Mouse (Mus musculus) spleen, postnatal 4 days (tissue): Measurements from ENCODE around the gene Ror2.

Experiments used
- DNase-seq, 2 experiments: peaks; one replicate each; pipeline ENCODE4 v3.0.0; 2022; ENCODE audit warnings: low spot score in 2 of 2

Gene Ror2

DNA sequence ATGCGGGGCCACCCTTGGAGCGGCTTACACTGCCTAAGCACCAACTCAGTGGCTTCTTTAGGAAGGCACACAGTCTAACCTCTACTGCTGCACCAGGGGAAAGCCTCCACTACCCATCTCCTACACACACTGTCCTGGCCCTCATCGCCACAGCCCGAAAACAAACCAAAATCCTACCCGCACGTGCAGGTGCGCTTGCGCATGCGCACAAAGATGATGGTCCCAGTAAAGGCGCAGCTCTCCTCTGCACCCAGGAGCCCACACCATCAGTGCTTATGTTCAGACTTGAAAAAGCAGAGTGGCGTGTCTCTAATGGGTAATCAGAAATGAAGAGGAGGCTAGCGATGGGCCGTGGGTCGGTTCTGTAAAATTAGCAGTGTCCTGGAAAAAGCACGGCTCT, 91.6 kb downstream of the Ror2 start:
- DNase-seq: no peak

DNA sequence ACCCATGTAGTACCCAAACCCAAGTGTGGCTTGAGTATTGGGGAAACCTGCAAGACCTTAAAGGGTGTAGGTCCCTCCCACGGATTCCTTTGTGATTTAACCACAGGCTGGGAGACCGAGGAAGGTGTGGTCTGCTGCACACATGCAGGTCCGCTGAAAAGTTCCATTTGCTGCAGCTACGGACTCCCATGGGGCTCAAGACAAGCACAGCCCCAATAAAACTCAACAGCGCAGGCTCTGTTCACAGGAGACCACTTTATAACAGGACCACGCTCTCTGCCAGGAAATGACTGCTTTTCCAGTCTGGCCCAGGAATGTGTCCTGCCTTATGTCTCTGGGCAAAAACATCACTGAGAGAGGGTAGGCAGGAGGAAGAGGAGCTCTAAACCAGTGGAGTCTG, 92.2 kb downstream of the Ror2 start:
- no peak for DNase-seq

DNA sequence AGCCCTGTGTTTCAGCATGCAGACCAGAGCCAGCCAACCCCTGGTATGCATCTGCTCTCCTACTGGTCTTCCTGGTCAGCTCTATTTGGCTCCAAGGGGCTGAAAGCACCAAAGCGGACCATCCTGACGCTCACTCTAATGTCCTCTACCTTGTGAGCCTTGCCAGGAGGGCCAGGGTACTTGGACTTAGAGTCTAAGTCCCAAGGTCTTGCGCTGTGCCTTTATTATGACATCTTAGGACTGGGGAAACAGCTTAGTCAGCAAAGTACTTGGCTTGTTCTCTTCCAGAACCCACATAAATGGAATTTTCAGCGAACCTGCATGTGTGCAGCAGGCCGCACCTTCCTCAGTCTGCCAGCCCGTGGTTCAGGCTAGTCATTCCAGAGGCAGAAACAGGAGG, 93.6 kb downstream of the Ror2 start:
- DNase-seq: no peak

DNA sequence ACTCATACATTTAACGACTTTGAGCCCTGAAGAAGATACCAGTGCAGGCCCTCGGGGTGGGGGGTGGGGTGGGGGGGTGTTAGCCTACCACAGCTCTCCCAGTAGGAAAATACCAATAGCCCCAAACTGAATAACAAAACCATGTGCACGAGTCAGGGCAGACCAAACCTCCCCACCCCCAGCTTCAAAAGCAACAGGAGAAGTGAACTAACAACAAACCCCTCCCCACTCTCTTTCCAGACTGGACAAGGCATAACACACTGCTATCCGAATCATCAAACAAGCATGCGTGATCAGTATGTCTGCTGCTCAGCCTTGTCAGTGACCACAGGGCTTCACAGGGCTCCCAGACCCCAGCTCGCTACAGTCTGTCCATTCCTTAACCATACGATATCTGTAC, 94.3 kb downstream of the Ror2 start:
- no peak for DNase-seq

DNA sequence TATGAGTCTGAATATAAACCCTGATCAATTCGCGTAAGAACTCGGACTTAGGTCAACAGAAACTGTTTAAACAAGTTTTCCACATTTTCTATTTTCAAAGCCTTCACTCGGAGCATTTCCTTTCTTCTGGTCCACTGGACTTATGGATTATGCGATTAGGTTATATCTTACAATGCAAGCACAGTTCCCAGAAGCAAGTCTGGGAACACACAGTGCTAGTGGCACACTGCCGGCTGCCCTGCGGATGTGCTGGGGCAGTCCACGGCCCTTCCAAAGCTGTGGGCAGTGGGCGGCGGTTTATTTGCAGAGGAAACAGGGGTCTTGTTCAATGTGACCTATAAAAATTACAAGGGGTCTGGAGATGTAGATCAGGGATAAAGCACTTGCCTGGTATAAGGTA, 97.0 kb downstream of the Ror2 start:
- no peak for DNase-seq

DNA sequence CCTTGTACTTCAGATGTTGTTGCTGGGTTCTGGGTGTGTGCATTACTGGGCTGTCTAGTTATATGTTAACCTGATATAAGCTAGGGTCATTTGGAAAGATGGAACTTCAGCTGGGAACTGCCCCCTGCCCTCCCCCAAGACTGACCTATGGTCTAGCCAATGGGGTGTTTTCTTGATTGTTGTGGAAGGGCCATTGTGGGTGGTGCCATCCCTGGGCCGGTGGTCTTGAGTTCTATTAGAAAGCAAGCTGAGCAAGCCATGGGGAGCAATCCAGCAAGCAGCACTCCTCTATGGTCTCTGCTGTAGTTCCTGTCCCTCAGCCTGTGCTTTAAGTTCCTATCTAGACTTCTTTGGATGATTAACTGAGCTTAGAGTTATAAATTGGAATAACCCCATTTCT, 101.1 kb downstream of the Ror2 start:
- no peak for DNase-seq

DNA sequence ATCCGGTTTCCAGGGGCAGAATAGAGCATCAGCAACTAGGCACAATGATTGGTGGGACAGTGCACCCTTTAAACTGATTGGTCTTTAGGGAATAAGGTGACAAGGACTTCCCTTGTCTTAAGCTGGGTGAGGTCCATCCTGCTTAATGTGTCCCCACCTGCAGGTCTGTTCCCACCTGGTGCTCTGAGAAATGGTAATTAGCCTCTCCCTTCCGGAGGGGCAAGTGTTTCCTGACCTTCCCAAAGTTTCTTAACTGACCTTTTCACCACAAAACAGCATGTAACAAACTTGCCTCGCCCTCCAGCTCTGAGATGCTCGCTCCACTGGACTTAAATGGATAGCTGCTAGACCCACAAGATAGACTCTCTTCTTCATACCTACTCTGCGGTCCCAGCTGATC, 101.8 kb downstream of the Ror2 start:
- no peak for DNase-seq

DNA sequence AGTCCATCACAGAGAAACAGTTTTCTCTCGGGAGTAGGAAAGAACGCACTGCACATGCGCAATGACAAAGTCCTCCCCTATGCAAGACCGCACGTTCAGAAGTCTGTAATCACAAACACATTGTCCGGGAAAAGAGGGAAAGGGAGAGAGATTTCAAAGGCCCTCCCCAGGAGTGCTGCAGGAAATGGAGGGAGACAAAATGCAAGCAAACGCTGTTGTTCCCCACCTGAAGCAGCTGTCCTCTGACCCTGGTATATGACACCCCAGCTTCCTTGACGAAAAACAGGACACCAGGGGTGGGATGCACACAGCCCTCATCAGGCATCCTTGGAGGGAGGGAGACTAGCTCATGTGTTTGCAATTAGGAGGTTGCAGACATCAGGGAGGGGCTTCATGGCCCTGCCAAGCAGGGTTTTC, 102.8 kb downstream of the Ror2 start:
- DNase-seq: no peak

DNA sequence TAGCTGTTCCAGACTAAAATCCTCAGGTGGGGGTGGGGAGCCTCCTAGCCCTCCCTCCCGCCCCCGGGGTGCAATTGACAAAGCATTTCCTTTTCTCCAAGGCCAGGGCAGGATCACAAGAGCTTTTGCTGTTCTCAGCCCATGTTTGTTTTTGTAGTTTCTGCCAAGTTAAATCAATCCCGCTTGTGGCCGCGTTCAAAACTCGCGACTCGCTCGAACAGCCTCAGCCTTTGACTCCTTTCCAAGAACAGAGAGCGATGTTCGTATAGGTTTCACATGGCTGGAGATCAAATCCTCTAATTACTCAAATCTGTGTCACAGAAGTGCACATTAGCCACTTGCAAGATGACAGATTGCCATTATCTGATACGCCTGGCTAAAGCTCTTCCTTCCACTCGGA, 107.3 kb downstream of the Ror2 start:
- DNase-seq: no peak

DNA sequence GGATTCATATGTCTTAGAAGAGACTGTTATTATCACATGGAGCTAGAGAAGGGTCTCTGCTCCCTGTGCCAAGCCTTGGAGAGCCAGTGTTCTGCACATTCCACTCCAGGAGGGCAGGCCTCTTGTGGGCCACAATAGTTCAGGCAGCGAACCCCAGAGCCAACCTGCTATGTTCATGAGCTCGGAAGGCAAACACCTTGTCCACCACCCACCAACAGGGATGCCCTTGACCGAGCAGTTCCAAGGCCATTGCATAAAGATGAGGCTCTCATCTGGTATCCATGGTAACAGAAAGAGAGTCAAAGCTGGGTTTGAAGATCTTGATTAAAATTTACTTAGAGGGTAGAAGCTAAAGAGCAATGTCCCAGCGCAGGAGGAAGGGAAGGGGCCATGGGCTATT, 107.8 kb downstream of the Ror2 start:
- DNase-seq: no peak

DNA sequence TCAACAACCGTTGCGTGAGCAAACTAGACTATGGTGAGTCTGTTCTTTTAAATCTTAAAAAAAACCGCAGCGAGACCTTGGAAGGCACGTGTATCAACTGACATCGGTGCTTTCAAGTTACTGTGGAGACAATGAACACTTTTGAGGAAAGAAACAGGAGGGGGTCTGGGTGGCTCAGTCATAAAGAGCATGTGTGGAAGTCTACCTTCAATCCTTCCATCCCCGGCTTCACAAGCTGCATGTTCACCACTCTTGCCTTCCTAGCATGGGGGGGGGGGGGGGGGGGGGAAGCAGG, 108.6 kb downstream of the Ror2 start:
- DNase-seq: no peak

DNA sequence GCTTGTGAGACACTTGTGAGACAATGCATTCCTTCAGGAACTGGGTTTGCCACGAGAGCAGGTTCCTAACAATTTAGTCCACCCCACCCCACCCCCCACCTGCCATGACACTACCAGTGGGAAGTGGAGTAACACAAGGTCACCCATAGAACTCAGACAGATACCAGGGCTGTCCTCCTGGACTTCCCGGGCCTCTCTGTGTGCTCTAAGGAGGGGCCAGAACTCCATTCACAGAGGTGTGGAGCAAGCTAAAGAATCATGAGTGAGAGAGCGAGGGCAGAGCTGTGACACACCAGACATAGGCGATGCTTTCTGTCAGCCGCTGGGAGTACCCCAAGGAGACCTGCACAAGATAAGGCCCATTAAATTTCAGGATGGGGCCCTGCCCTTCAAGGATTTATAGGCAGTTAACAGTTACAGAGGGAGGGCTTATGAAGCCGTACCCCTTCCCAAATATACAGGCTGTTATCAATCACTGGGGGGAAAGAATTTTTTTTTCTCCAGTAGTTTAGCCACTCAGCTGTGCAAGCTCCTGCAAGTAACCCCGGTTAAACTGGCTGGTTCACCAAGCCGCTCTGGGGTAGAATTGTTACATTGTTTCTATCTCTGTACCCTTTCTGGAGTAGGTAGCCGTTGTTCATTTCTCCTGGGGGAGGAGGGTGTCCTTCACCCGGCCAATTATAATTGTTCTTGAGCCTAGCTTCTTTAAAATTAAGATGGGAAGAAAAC, 109.1 kb downstream of the Ror2 start:
- DNase-seq: no peak

DNA sequence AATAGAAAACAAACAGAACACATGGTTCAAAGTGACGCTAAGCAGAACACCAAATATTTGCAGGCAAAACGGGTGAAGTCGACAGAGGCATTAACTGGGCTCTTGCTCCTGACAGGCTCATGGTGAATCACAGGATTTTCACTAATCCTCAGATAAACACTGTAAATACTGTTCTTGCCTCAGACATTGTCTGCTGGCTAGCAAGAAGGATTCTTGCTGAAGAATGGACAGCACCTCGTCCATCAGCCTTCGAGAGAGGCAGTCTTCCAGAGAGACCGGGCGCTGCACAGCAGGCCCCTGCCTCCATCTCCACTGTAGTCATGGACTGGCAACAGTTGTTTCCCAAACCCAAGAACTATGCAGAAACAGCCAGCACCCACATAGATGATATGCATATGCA, 110.9 kb downstream of the Ror2 start:
- DNase-seq: no peak

DNA sequence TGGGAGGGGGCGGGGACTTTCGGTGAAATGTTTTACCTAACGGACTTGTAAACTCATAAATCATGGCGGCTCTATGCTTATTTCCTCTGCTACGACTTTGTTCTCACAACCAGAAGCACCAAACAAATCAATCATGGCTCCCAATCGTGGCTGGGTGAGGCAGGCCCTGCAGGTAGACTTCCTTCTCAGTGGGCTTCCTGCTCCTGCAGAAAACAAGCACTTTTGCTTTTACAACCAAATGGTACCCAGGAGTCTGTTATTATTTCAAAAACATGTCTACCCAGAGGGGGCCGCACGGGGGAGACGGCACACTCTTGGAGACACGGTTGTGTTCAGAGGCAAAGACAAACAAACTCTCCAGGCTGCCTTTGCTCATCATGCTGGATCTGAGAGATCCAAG, 122.3 kb downstream of the Ror2 start:
- DNase-seq: no peak

DNA sequence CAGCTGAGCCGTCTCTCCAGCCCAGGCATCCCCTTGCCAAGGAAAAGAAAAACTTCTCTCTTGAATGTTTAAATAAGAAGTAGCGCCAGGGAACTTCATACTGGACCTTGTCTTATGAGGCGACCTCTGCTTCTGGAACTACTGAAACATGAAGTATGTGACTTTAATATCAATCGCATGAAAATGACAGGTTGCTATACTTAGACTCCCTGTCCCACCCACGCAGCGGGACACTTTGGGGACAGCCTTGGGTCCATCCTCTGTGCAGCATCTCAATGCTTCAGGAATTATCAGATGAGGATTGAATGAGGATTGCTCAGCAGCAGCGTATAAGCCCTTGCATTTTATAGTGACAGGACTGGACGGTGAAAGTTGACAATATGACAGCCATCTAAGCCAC, 122.9 kb downstream of the Ror2 start:
- DNase-seq: no peak

DNA sequence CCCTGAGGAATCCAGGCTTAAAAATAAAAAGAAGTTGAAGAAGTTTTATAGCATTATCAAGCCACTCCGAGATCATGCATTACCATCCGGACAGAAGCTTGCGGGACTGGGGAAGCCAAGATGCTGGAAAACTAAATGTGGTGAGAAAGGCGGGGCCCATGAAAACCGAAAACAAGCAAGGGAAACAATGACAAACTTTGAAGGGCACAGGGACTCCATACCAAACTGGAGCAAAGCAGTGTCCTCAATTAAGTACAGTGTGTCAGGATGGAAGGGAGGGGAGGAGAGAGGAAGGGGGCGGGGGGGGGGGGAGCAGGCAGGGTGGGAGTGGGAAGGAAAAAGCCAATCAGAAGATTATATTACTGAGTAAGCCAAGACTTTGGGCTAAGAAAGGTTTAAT, 126.4 kb downstream of the Ror2 start:
- no peak for DNase-seq

DNA sequence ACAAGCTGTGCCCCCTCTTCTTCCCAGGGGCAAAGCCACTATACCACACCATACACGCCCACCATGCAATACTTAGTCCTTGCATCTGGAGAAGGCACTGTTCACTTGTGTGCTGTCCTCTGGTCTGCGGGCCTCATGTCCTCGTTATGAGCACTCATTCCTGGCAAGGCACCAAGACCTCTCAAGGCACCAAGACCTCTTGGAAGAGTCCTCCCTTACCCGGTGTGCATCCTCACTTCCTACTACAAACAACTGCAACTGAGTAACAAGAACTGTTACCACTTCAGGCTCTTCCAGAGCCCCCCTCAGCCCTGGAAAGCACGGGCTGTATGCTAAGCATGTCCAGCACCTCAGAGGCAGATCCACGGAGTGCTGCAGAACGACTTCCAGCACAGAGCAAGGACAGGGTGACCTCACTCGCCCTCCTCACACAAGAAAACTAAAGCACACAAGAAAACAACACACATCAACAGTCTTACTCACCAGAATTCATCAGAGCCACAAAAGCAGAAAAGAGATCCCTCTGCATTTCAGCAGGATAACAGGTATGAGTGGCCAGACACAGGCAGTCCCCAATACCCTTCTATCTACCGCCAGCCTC, 127.4 kb downstream of the Ror2 start:
- DNase-seq: no peak

DNA sequence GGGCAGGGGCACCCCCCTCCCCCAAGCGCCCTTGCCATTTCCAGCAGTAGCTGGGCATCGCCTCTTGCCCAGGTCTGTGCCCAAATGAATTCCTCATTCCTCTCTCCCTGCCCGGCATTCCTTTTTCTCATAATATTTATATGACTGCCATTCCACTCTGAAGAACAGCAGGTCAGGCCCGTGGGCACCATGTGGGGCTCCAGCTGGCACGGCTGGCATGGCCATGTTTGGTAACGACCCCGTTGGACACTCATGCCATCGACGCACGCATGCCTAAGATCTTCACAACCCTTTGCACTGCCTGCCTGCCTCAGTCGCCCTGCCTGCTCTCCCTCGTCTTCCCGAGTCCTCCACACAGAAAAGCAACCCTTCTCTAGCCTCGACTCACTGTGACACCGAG, 129.0 kb downstream of the Ror2 start:
- no peak for DNase-seq

DNA sequence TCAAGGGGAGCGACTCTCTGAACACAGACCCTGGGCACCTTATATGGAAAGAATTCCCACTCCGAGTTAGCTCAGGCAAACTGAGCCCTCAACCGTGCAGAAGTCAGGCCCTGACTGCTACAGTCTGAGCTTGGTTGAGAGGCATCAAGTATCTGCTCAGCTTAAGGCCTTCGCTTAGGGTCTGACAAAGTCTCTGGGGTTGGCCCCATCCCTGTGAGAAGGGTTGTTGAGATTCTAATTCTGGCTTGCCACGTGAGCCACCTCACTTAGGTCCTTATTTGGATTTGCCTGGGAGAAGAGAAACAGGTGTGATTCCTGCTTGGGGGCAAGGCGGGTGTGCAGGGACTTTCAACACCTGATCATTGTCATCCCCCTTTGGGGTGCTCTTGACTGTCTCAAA, 129.6 kb downstream of the Ror2 start:
- DNase-seq: no peak

DNA sequence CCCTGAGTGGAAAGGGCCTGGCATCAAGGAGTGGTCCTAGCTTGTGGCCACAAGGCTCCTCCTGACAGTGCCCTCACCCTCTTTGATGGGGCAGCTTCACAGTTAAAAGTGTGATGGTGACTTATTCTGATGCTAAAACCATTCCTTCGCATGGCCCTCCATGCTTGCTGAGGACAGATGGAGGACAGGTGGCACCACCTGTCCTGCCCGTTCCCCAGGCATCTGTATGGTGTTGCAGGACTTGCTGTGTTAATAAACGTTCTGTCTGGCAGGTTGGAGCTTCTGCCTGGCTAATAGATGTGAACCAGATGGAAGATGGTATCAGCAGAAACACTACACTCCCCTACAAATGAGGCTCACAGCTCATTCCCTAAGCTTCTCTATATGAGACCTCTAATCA, 140.4 kb downstream of the Ror2 start:
- no peak for DNase-seq

DNA sequence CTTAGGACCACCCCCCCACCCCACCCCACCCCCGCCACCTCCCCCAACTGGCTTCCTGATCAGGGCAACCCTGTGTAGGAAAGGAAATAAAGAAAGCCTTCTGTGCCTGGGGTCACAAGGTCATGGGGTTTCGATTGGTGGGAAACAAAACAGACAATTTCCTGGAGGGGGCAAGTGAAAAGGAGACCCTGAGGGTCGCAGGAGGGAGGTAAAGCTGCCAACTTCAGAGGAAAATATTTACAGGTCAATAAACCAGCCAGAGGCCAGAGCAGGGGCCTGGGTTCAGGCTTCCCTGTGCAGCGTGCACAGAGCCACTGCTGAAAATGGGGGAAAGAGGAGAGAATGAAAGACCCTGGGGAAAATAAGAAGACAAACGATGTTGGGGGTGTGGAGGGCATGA, 142.8 kb downstream of the Ror2 start:
- no peak for DNase-seq

DNA sequence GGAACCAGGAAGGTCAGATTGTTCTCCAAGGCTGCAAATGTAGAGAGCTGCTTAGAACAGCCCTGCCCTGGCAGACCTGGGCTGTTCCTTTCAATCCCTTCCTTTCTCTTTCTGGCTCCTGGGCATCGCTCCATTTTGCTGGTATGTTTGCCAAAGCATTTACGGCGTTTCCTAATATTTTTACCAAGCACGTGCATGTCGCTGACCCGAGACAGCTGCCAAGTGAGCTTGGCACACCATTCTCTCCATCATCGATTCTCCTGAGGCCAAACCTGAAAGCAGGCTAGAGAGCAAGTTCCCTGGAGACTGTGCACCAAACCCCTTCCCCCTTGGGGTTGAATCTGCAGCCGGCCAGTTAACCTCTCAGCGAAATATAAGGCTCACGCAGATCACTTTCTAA, 143.7 kb downstream of the Ror2 start:
- DNase-seq: no peak

DNA sequence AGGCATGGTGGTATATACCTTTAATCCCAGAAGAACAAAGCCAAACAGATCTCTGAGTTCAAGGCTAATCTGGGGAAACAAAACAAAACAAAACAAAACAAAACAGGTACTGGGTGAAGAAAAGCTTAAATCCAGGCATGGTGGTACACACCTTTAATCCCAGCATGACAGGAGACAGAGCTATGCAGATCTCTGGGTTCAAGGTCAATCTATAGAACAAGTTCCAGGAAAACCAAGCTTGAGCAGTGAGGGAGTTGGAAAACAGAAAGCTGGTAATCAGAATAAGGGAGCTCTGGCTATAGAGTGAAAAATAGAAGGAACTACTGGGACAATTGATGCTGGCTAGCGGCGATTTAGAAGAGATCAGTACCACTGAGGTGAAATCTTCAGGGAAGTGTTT, 145.6 kb downstream of the Ror2 start:
- no peak for DNase-seq

DNA sequence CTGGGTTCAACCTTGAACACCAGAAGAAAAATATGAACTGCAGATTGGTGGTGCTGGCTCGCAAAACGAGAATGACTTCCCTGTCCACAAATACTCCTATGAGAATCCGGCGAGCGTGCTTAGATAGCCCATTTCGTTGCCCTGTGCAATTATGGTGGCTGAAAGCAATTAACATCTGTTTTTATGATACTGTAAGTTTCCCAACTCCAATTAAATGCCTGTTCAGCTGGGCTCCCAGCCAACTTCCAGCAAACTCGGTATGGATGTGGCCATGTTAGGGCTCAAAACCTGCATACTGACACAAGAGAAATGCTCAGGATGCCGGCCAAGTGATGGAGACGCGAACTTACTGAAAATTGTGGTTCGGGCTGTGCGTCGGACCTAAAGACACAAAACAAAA, 155.4 kb downstream of the Ror2 start:
- DNase-seq: no peak
